Mouse (Mus musculus) liver, embryonic 14.5 days (tissue): ENCODE data around the gene Creld1. TPM values are rescaled to one million over a fixed set of nuclear protein-coding genes. Genes with fewer than 3 reads are reported as not detected.

Source experiments
- ATAC-seq: fragments of 200-750 bp; cut with Nextera tagmentation; 2 replicates; pipeline ENCODE4 v1.8.0; 2017; ENCODE audit warnings: moderate number of reproducible peaks, mild to moderate bottlenecking, moderate library complexity; ENCODE audit not compliant: insufficient read depth
- DNase-seq, 3 experiments: peaks; one replicate each; pipeline ENCODE4 v3.0.0-alpha.2; 2012 to 2013; ENCODE audit warnings: low read depth in 3 of 3, low spot score in 3 of 3
- H3K27ac ChIP-seq: fragments of 300-500 bp; sonication (generic); 2 replicates; pipeline ENCODE4 v1.5.1; 2014; ENCODE audit warnings: moderate library complexity, mild to moderate bottlenecking, control low read depth, inconsistent platforms
- H3K27me3 ChIP-seq: fragments of 300-500 bp; sonication (generic); 2 replicates; pipeline ENCODE4 v1.6.1; 2014; ENCODE audit warnings: mild to moderate bottlenecking, low read length, moderate library complexity; ENCODE audit not compliant: control insufficient read depth, insufficient read depth
- H3K36me3 ChIP-seq: fragments of 300-500 bp; sonication (generic); replicated peaks from 2 replicates; pipeline ENCODE4 v1.6.1; 2014; ENCODE audit warnings: low read depth; ENCODE audit not compliant: control insufficient read depth, insufficient read depth
- H3K4me1 ChIP-seq, 2 experiments: fragments of 200-500 bp in 1 of 2; fragments of 300-500 bp in 1 of 2; sonication (generic) in 1 of 2; replicated peaks; 2 replicates each; pipeline ENCODE4 v1.6.1; 2012 to 2014; ENCODE audit warnings: antibody characterized with exemption in 1 of 2, inconsistent platforms in 1 of 2, low read length in 1 of 2; ENCODE audit not compliant: control insufficient read depth in 2 of 2, insufficient read depth in 2 of 2
- H3K4me2 ChIP-seq: fragments of 300-500 bp; sonication (generic); 2 replicates; pipeline ENCODE4 v1.6.1; 2014; ENCODE audit warnings: low read depth, mild to moderate bottlenecking, control low read depth, moderate library complexity
- H3K4me3 ChIP-seq, 2 experiments: fragments of 200-500 bp in 1 of 2; fragments of 300-500 bp in 1 of 2; sonication (generic) in 1 of 2; 2 replicates each; pipeline ENCODE4 v1.5.1; 2012 to 2014; ENCODE audit warnings: low read depth in 2 of 2, low read length in 2 of 2, mild to moderate bottlenecking in 2 of 2, control low read depth in 1 of 2, inconsistent platforms in 1 of 2, moderate library complexity in 1 of 2; ENCODE audit not compliant: insufficient read depth in 1 of 2
- H3K9ac ChIP-seq: fragments of 300-500 bp; sonication (generic); replicated peaks from 2 replicates; pipeline ENCODE4 v1.6.1; 2014; ENCODE audit warnings: mild to moderate bottlenecking, control low read depth, moderate library complexity
- H3K9me3 ChIP-seq: fragments of 300-500 bp; sonication (generic); 2 replicates; pipeline ENCODE4 v1.6.1; 2016; ENCODE audit warnings: low read length, mixed read lengths; ENCODE audit not compliant: control insufficient read depth
- CTCF ChIP-seq: IDR thresholded peaks from 2 replicates; pipeline ENCODE4 v1.5.1; 2016; ENCODE audit warnings: antibody characterized with exemption, low read depth, control low read depth
- EP300 ChIP-seq: IDR thresholded peaks from 2 replicates; pipeline ENCODE4 v1.6.1; 2016; ENCODE audit warnings: antibody characterized with exemption, low read depth
- WGBS: fragments of 180-500 bp; shearing (Covaris S2); extraction: QIAGEN DNeasy Blood & Tissue Kit; methylation state at CpG from one replicate; pipeline ENCODE4 v1.1.7; 2014; ENCODE audit not compliant: insufficient replicate concordance; 5-methylcytosine and 5-hydroxymethylcytosine counted together
- polyA plus RNA-seq, 2 experiments: library from polyadenylated mRNA; depleted of rRNA in 1 of 2; stranded (reverse) in 1 of 2; unstranded in 1 of 2; fragments of >200 nt; fragmentation: Nextera tagmentation in 1 of 2; extraction: Ambion mirVana in 1 of 2; gene quantifications; 2 replicates each; pipeline versions ENCODE4 v1.2.1 to v1.2.3; 2012 to 2014

The Creld1 gene
- polyA plus RNA-seq, 2 experiments = 2.7 to 5.1 TPM

- TF ChIP-seq CTCF (no peak), EP300 (no peak)
- no peaks in the 10 kb centered on the region for H3K4me1 ChIP-seq
- peak overlapping the region in 1 of 2 experiments; percentile 51; a peak in 2 of 4 replicates for H3K4me3 ChIP-seq
- no peaks in the 10 kb centered on the region for H3K9me3 ChIP-seq
- H3K9ac ChIP-seq = no peak overlapping the region
- H3K4me2 ChIP-seq = peak overlapping the region; percentile 75
- H3K27me3 ChIP-seq = peaks cover 12% of the 10 kb centered on the region
- ATAC-seq (no peak), DNase-seq (no peak)
- H3K36me3 ChIP-seq = no peaks in the 10 kb centered on the region
- 40% methylated on average over 28 of the region's 28 CpGs for WGBS
- no peak overlapping the region for H3K27ac ChIP-seq
Observed at GRCm38 (mm10) chr6:113495071-113495675, 12.1 kb downstream of the Creld1 start.

DNA sequence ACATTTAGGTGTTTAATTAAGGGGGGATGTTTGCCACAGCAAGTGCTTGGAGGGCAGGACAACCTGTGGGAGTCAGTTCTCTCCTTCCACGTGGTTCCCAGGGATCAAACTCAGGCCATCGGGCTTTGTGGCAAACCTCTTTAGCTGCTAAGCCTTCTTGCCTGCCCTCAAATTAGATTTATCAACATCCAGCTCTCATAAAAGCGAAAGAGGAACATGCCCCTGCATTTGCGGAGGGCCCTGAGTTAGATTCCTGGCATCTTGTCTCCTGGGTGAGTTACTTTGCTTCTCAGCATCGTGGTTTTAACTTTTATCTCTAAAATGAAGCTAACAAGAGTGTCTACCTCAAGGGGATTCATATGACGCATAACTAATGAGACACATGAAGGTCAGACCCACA is 16.2 kb downstream of the Creld1 start:
- Histone ChIP-seq H3K9me3 (no peaks in the 10 kb centered on the region), H3K4me1 (no peaks in the 10 kb centered on the region), H3K27me3 (peaks cover 30% of the 10 kb centered on the region), H3K27ac (no peak overlapping the region), H3K36me3 (no peaks in the 10 kb centered on the region), H3K9ac (no peak overlapping the region), H3K4me2 (no peak overlapping the region), H3K4me3 (no peak overlapping the region)
- ATAC-seq = no peak
- WGBS = 39% methylated on average over 6 of the region's 6 CpGs
- TF ChIP-seq EP300 = no peak
- TF ChIP-seq CTCF = no peak
- no peak for DNase-seq

DNA sequence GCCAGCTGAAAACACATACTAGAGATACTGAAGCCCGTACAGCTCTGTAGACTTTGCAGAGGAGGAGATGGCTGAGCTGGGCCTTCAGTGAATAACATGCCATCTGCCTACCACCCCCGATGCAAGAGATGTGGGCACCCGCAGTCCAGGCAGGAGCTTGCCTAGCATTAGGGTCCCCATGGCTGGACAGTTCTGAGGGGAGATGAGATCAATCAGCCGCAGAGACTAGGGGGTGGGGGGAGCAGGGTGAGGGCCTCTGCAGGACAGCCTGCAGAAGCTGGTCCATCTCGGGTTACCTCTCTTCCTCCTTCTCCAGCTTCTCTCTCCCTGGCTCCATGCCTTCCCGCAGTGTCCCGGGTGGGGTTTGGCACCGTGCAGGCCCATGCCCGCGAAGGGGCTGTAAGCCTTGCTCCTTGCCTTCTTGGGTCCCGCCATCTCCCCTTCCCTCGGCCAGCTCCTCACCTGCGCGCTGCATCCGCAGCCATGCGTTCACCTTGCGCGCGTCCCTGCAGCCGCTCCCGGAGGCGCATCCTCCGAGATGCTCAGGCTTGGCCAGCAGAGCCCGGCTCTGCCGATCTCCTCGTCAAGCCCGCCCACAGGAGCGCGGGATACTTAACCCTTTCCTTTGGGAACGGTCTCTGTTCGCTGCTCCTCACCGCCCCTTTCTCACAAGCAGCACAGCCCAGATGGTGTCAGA is 18.4 kb downstream of the Creld1 start, which contains the start of gene Prrt3:
Prrt3 (minus strand) TSS at position 544 of the 697 bp plus-strand sequence.
- H3K27ac ChIP-seq = no peak within 1 kb of the TSS
- H3K9ac ChIP-seq = no peak within 1 kb of the TSS
- TF ChIP-seq EP300 = no peak
- H3K27me3 ChIP-seq = peaks cover 19% of the 10 kb centered on the region
- no peak within 1 kb of the TSS for H3K4me3 ChIP-seq
- H3K4me2 ChIP-seq = no peak within 1 kb of the TSS
- no peaks in the 10 kb centered on the region for H3K4me1 ChIP-seq
- H3K36me3 ChIP-seq = no peaks in the 10 kb centered on the region
- ATAC-seq (no peak), DNase-seq (no peak)
- no peaks in the 10 kb centered on the region for H3K9me3 ChIP-seq
- WGBS = 6% methylated on average over 32 of the region's 32 CpGs

DNA sequence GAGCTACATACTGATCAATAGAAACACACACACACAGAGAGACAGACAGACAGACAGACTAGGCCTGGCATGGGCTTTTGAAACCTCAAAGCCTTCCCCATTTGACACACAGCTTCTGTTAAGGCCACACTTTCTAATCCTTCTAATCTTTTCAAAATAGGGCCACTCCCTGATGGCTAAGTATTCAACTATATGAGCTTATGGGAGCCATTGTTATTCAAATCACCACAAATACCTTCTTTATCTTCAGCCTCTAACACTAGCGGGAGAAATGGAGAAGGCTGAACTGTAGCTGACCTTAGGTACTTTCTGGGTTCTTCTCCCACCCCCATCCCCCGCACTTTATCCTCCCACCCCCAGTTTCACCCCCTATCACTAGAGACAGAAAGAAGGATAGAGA is 19.7 kb downstream of the Creld1 start:
- ATAC-seq (no peak), DNase-seq (no peak)
- Histone ChIP-seq H3K4me1 (no peaks in the 10 kb centered on the region), H3K36me3 (no peaks in the 10 kb centered on the region), H3K9ac (no peak overlapping the region), H3K4me3 (no peak overlapping the region), H3K9me3 (no peaks in the 10 kb centered on the region), H3K27me3 (peaks cover 19% of the 10 kb centered on the region), H3K4me2 (no peak overlapping the region), H3K27ac (no peak overlapping the region)
- TF ChIP-seq CTCF (no peak), EP300 (no peak)
- 61% methylated on average over 2 of the region's 2 CpGs for WGBS

DNA sequence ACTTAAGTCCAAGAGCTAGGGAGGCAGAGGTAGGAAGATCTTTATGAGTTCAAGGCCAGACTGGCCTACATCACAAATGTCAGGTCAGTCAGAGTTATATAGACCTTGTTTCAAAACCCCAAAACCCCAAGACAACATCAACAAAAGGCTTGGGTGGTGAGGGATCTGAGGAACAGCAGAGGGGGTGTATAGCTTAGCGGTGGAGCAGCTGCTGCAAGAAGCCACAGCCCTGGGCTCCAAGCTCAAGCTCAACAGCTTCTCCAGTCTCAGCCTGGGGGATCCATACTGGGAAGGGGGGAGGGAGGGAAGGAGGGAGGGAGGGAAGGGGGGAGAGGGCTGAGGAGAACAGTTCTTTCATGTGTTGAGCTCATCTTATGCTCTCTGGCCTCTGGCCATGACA is 22.6 kb downstream of the Creld1 start:
- Histone ChIP-seq H3K4me3 (no peak overlapping the region), H3K36me3 (no peaks in the 10 kb centered on the region), H3K27ac (no peak overlapping the region), H3K4me2 (no peak overlapping the region), H3K9me3 (no peaks in the 10 kb centered on the region), H3K9ac (no peak overlapping the region), H3K27me3 (peaks cover 16% of the 10 kb centered on the region), H3K4me1 (no peaks in the 10 kb centered on the region)
- TF ChIP-seq CTCF (no peak), EP300 (no peak)
- ATAC-seq (no peak), DNase-seq (no peak)
- 45% methylated on average over 1 of the region's 1 CpGs for WGBS
